Mouse (Mus musculus): Measurements from ENCODE around the gene Zfp574. TPM values are rescaled to one million over a fixed set of nuclear protein-coding genes. Genes with fewer than 3 reads are reported as not detected.

Zfp574 gene
- 10 to 100 TPM in 1 of 2 experiments, 1 to 10 TPM in 1; 8.7 to 17.3 TPM for polyA plus RNA-seq (2012; fragmentation: generic; extraction: Trizol)

DNA sequence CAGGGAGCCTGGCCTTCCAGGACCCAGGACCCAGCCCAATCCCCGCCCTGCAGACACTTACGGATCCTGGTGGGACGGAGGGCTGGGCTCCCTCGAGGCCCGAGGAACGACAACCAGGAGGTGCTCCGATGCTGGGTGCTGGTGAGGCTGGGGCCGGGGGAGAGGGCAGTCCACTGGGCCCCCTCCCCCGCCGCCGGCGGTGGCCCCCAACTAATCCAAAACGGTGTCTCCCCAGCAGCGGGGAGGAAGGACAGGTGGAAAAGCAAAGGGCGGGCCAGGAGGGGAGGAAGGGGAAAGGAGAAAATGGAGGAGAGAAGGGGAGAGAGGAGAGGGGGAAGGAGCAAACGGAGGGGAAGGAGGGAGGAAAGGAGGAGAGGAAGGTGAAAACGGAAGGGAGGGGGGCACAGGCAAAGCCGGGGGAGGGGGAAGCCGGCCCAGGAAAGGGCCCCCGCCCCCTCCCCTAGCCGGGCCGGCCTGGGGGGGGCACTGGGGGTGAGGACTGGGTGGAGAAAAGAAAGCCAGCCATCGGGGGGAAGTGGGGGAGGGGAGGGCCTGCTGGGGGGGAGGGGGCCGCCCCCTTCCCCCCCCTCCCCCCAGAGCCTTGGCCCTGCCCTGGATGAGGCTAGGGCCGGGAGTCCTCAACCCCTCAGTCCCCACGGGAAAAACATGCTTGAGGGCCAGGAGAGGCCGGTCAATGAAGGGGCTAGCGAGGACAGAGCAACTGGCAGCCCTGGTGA lies at the start of gene Zfp574, which contains the start of gene Grik5:
TSS of gene Zfp574 (plus strand) at position 589 of the 737 bp plus-strand sequence.
TSS of gene Grik5 (minus strand) at position 368 of the 737 bp plus-strand sequence.

Other genes starting within 250 kb of the Zfp574 start
- gene Gm9844, start 210.4 kb upstream of the Zfp574 start, polyA plus RNA-seq (2012; fragmentation: generic; extraction: Trizol) = 10 to 100 TPM; 16.1 to 25.5 TPM
- gene Lypd4, start 202.6 kb upstream of the Zfp574 start, polyA plus RNA-seq (2012; fragmentation: generic; extraction: Trizol) = not detected
- gene Dmrtc2, start 202.5 kb upstream of the Zfp574 start, polyA plus RNA-seq (2012; fragmentation: generic; extraction: Trizol) = not detected
- gene Rps19, start 188.2 kb upstream of the Zfp574 start, polyA plus RNA-seq (2012; fragmentation: generic; extraction: Trizol) = 1,000 to 10,000 TPM; 2,288 to 3,093 TPM
- under 1 TPM; 0.08 to 0.57 TPM for gene Cd79a, start 175.2 kb upstream of the Zfp574 start, polyA plus RNA-seq (2012; fragmentation: generic; extraction: Trizol)
- 10 to 100 TPM; 27.6 to 54.0 TPM for gene Arhgef1, start 169.7 kb upstream of the Zfp574 start, polyA plus RNA-seq (2012; fragmentation: generic; extraction: Trizol)
- gene Gm4881, start 128.1 kb upstream of the Zfp574 start, polyA plus RNA-seq (2012; fragmentation: generic; extraction: Trizol) = not detected
- gene Rabac1, start 99.8 kb upstream of the Zfp574 start, polyA plus RNA-seq (2012; fragmentation: generic; extraction: Trizol) = 100 to 1,000 TPM; 313 to 446 TPM
- under 1 TPM; 0.05 to 0.30 TPM for gene Atp1a3, start 66.6 kb upstream of the Zfp574 start, polyA plus RNA-seq (2012; fragmentation: generic; extraction: Trizol)
- 1 to 10 TPM in 1 of 2 experiments, under 1 TPM in 1; 0.13 to 2.8 TPM for gene Grik5, start 221 bp upstream of the Zfp574 start, polyA plus RNA-seq (2012; fragmentation: generic; extraction: Trizol)
- under 1 TPM; under 0.01 to 0.04 TPM for gene Pou2f2, start 107.2 kb downstream of the Zfp574 start, polyA plus RNA-seq (2012; fragmentation: generic; extraction: Trizol)
- 1 to 10 TPM; 4.6 to 8.1 TPM for gene Dedd2, start 148.0 kb downstream of the Zfp574 start, polyA plus RNA-seq (2012; fragmentation: generic; extraction: Trizol)
- 1 to 10 TPM; 2.5 to 6.9 TPM for gene Zfp526, start 148.9 kb downstream of the Zfp574 start, polyA plus RNA-seq (2012; fragmentation: generic; extraction: Trizol)
- gene Gsk3a, start 165.3 kb downstream of the Zfp574 start, polyA plus RNA-seq (2012; fragmentation: generic; extraction: Trizol) = 10 to 100 TPM; 64.5 to 68.5 TPM
- gene Erf, start 178.2 kb downstream of the Zfp574 start, polyA plus RNA-seq (2012; fragmentation: generic; extraction: Trizol) = 10 to 100 TPM; 37.1 to 40.3 TPM
- 100 to 1,000 TPM; 105 to 123 TPM for gene Cic, start 195.1 kb downstream of the Zfp574 start, polyA plus RNA-seq (2012; fragmentation: generic; extraction: Trizol)
- gene Pafah1b3, start 225.4 kb downstream of the Zfp574 start, polyA plus RNA-seq (2012; fragmentation: generic; extraction: Trizol) = 100 to 1,000 TPM; 137 to 139 TPM
- under 1 TPM; 0.02 to 0.17 TPM for gene Prr19, start 228.8 kb downstream of the Zfp574 start, polyA plus RNA-seq (2012; fragmentation: generic; extraction: Trizol)
- not detected for gene Tmem145, start 233.5 kb downstream of the Zfp574 start, polyA plus RNA-seq (2012; fragmentation: generic; extraction: Trizol)
- gene Megf8, start 244.6 kb downstream of the Zfp574 start, polyA plus RNA-seq (2012; fragmentation: generic; extraction: Trizol) = 10 to 100 TPM; 17.7 to 66.3 TPM

All from C3H10T1/2 (cell line).